Mouse (Mus musculus): ENCODE data around the gene Fut7. TPM values are rescaled to one million over a fixed set of nuclear protein-coding genes. Genes with fewer than 3 reads are reported as not detected.

Gene Fut7
- polyA plus RNA-seq, 1 experiment = 0.08 TPM

GRCm38 (mm10) chr2:25442682-25443081 is 19.6 kb downstream of the Fut7 start:
- Histone ChIP-seq H3K36me3 (ENCODE audit: control insufficient read depth, insufficient read depth) (no peaks in the 10 kb centered on the region), H3K27me3 (ENCODE audit: control insufficient read depth, insufficient read depth, insufficient read length) (no peaks in the 10 kb centered on the region), H3K4me3 (ENCODE audit: insufficient read depth, poor library complexity, severe bottlenecking) (no peak overlapping the region), H3ac (ENCODE audit: control insufficient read depth, insufficient read length, low read depth) (no peak overlapping the region), H3K79me2 (ENCODE audit: control insufficient read depth, insufficient read depth) (no peaks in the 10 kb centered on the region), H3K79me3 (ENCODE audit: low read depth) (no peaks in the 10 kb centered on the region)
- TF ChIP-seq MAX (IDR thresholded peaks at IDR 0.05) = no peak
- no peak for TF ChIP-seq USF1 (IDR thresholded peaks at IDR 0.05; ENCODE audit: low read depth)
- TF ChIP-seq MYOG (IDR thresholded peaks at IDR 0.05; ENCODE audit: control insufficient read depth, extremely low read depth, insufficient read length) = no peak
- TF ChIP-seq CTCF (IDR thresholded peaks at IDR 0.05; ENCODE audit: control insufficient read depth, insufficient read depth, insufficient read length) = no peak

- Histone ChIP-seq H3K36me3 (ENCODE audit: control insufficient read depth, insufficient read depth) (no peaks in the 10 kb centered on the region), H3K4me3 (ENCODE audit: insufficient read depth, poor library complexity, severe bottlenecking) (no peak overlapping the region), H3K79me3 (ENCODE audit: low read depth) (no peaks in the 10 kb centered on the region), H3K79me2 (ENCODE audit: control insufficient read depth, insufficient read depth) (no peaks in the 10 kb centered on the region), H3ac (ENCODE audit: control insufficient read depth, insufficient read length, low read depth) (no peak overlapping the region), H3K27me3 (ENCODE audit: control insufficient read depth, insufficient read depth, insufficient read length) (no peaks in the 10 kb centered on the region)
- no peak for TF ChIP-seq MYOD1 (IDR thresholded peaks at IDR 0.05; ENCODE audit: control insufficient read depth, insufficient read length, low read depth)
- no peak for TF ChIP-seq MAX (IDR thresholded peaks at IDR 0.05)
- TF ChIP-seq MYOG (IDR thresholded peaks at IDR 0.05; ENCODE audit: control insufficient read depth, extremely low read depth, insufficient read length) = no peak
- no peak for TF ChIP-seq FOSL1 (IDR thresholded peaks at IDR 0.05; ENCODE audit: insufficient read depth, low read length, poor library complexity, severe bottlenecking)
- no peak for TF ChIP-seq USF1 (IDR thresholded peaks at IDR 0.05; ENCODE audit: low read depth)
- TF ChIP-seq CTCF (IDR thresholded peaks at IDR 0.05; ENCODE audit: control insufficient read depth, insufficient read depth, insufficient read length) = no peak
- no peak for TF ChIP-seq CEBPB (IDR thresholded peaks at IDR 0.05; ENCODE audit: low read depth)
Measured at GRCm38 (mm10) chr2:25450853-25451647, 28.0 kb downstream of the Fut7 start.

- Histone ChIP-seq H3K79me3 (ENCODE audit: low read depth) (no peaks in the 10 kb centered on the region), H3K4me3 (ENCODE audit: insufficient read depth, poor library complexity, severe bottlenecking) (no peak overlapping the region), H3K27me3 (ENCODE audit: control insufficient read depth, insufficient read depth, insufficient read length) (no peaks in the 10 kb centered on the region), H3ac (ENCODE audit: control insufficient read depth, insufficient read length, low read depth) (no peak overlapping the region), H3K36me3 (ENCODE audit: control insufficient read depth, insufficient read depth) (no peaks in the 10 kb centered on the region), H3K79me2 (ENCODE audit: control insufficient read depth, insufficient read depth) (no peaks in the 10 kb centered on the region)
- no peak for TF ChIP-seq USF1 (IDR thresholded peaks at IDR 0.05; ENCODE audit: low read depth)
- no peak for TF ChIP-seq CEBPB (IDR thresholded peaks at IDR 0.05; ENCODE audit: low read depth)
- no peak for TF ChIP-seq MYOD1 (IDR thresholded peaks at IDR 0.05; ENCODE audit: control insufficient read depth, insufficient read length, low read depth)
- no peak for TF ChIP-seq FOSL1 (IDR thresholded peaks at IDR 0.05; ENCODE audit: insufficient read depth, low read length, poor library complexity, severe bottlenecking)
- no peak for TF ChIP-seq CTCF (IDR thresholded peaks at IDR 0.05; ENCODE audit: control insufficient read depth, insufficient read depth, insufficient read length)
- TF ChIP-seq MAX (IDR thresholded peaks at IDR 0.05) = no peak
- TF ChIP-seq MYOG (IDR thresholded peaks at IDR 0.05; ENCODE audit: control insufficient read depth, extremely low read depth, insufficient read length) = no peak
Measured at GRCm38 (mm10) chr2:25452951-25453350, 29.9 kb downstream of the Fut7 start.

- Histone ChIP-seq H3ac (ENCODE audit: control insufficient read depth, insufficient read length, low read depth) (no peak within 1 kb of the TSS), H3K36me3 (ENCODE audit: control insufficient read depth, insufficient read depth) (no peaks in the 10 kb centered on the region), H3K27me3 (ENCODE audit: control insufficient read depth, insufficient read depth, insufficient read length) (no peaks in the 10 kb centered on the region), H3K79me2 (ENCODE audit: control insufficient read depth, insufficient read depth) (peaks cover 7% of the 10 kb centered on the region), H3K79me3 (ENCODE audit: low read depth) (no peaks in the 10 kb centered on the region), H3K4me3 (ENCODE audit: insufficient read depth, poor library complexity, severe bottlenecking) (no peak within 1 kb of the TSS)
- no peak for TF ChIP-seq CTCF (IDR thresholded peaks at IDR 0.05; ENCODE audit: control insufficient read depth, insufficient read depth, insufficient read length)
- no peak for TF ChIP-seq USF1 (IDR thresholded peaks at IDR 0.05; ENCODE audit: low read depth)
- no peak for TF ChIP-seq FOSL1 (IDR thresholded peaks at IDR 0.05; ENCODE audit: insufficient read depth, low read length, poor library complexity, severe bottlenecking)
Measured at GRCm38 (mm10) chr2:25456205-25456953, 33.3 kb downstream of the Fut7 start, which contains the start of gene Clic3. Gene Clic3, plus strand, starts transcription at chr2:25456838.

- H3K79me2 ChIP-seq (ENCODE audit: control insufficient read depth, insufficient read depth) = peaks cover 7% of the 10 kb centered on the region
- no peaks in the 10 kb centered on the region for H3K27me3 ChIP-seq (ENCODE audit: control insufficient read depth, insufficient read depth, insufficient read length)
- no peak overlapping the region for H3K4me3 ChIP-seq (ENCODE audit: insufficient read depth, poor library complexity, severe bottlenecking)
- H3ac ChIP-seq (ENCODE audit: control insufficient read depth, insufficient read length, low read depth) = no peak overlapping the region
- H3K79me3 ChIP-seq (ENCODE audit: low read depth) = no peaks in the 10 kb centered on the region
- no peaks in the 10 kb centered on the region for H3K36me3 ChIP-seq (ENCODE audit: control insufficient read depth, insufficient read depth)
- no peak for TF ChIP-seq MAX (IDR thresholded peaks at IDR 0.05)
- TF ChIP-seq MYOD1 (IDR thresholded peaks at IDR 0.05; ENCODE audit: control insufficient read depth, insufficient read length, low read depth) = no peak
- TF ChIP-seq CTCF (IDR thresholded peaks at IDR 0.05; ENCODE audit: control insufficient read depth, insufficient read depth, insufficient read length) = no peak
Measured at GRCm38 (mm10) chr2:25457022-25457896, 34.2 kb downstream of the Fut7 start.
